Mouse (Mus musculus) embryonic facial prominence, embryonic 15.5 days (tissue): ENCODE measurements at regions not wholly inside any gene's neighbourhood (a gene's known extent, or its start where the extent isn't known, plus 50 kb on each side); places are given as distances from the start of the nearest gene placed in this dataset.
A peak's percentile ranks its signal among the peaks of the same experiment; 100 is the strongest.

Source experiments
- ATAC-seq: fragments of 200-750 bp; cut with Nextera tagmentation; 2 replicates; pipeline ENCODE4 v1.8.0; 2017; ENCODE audit warnings: low read depth, moderate TSS enrichment; ENCODE audit not compliant: insufficient number of reproducible peaks, low FRiP score, low TSS enrichment
- H3K27ac ChIP-seq: fragments of 300-500 bp; sonication (generic); replicated peaks from 2 replicates; pipeline ENCODE4 v1.5.1; 2015; ENCODE audit warnings: mild to moderate bottlenecking, inconsistent platforms
- H3K27me3 ChIP-seq: fragments of 300-500 bp; sonication (generic); 2 replicates; pipeline ENCODE4 v1.6.1; 2015; ENCODE audit warnings: inconsistent platforms
- H3K36me3 ChIP-seq: fragments of 300-500 bp; sonication (generic); 2 replicates; pipeline ENCODE4 v1.6.1; 2015; ENCODE audit warnings: mild to moderate bottlenecking, inconsistent platforms
- H3K4me1 ChIP-seq: fragments of 300-500 bp; sonication (generic); 2 replicates; pipeline ENCODE4 v1.6.1; 2015; ENCODE audit warnings: inconsistent platforms
- H3K4me2 ChIP-seq: fragments of 300-500 bp; sonication (generic); replicated peaks from 2 replicates; pipeline ENCODE4 v1.6.1; 2015; ENCODE audit warnings: mild to moderate bottlenecking, inconsistent platforms
- H3K4me3 ChIP-seq: fragments of 300-500 bp; sonication (generic); replicated peaks from 2 replicates; pipeline ENCODE4 v1.5.1; 2015; ENCODE audit warnings: mild to moderate bottlenecking, inconsistent platforms
- H3K9ac ChIP-seq: fragments of 300-500 bp; sonication (generic); 2 replicates; pipeline ENCODE4 v1.6.1; 2015; ENCODE audit warnings: inconsistent platforms
- H3K9me3 ChIP-seq: fragments of 300-500 bp; sonication (generic); replicated peaks from 2 replicates; pipeline ENCODE4 v1.6.1; 2016; ENCODE audit warnings: inconsistent platforms
- WGBS: fragments of 180-500 bp; shearing (Covaris S2); methylation state at CpG from one replicate; pipeline ENCODE4 v1.1.7; 2015; 5-methylcytosine and 5-hydroxymethylcytosine counted together

- Histone ChIP-seq H3K4me3 (no peak overlapping the region), H3K4me1 (no peaks in the 10 kb centered on the region), H3K27me3 (no peaks in the 10 kb centered on the region), H3K4me2 (no peak overlapping the region), H3K9me3 (no peaks in the 10 kb centered on the region), H3K27ac (no peak overlapping the region), H3K36me3 (no peaks in the 10 kb centered on the region), H3K9ac (no peak overlapping the region)
- WGBS: 82% methylated on average over 18 of the region's 18 CpGs
- no peak for ATAC-seq
Observed at GRCm38 (mm10) chr9:68268551-68268950, 385.0 kb upstream of the Rora start.

GRCm38 (mm10) chr9:68302232-68302925 is 351.2 kb upstream of the Rora start:
- Histone ChIP-seq H3K4me1 (peaks cover 5% of the 10 kb centered on the region; the same call in 1 of the 2 replicates), H3K9ac (no peak overlapping the region), H3K4me2 (no peak overlapping the region), H3K36me3 (no peaks in the 10 kb centered on the region), H3K27ac (peak overlapping the region; percentile 58; the same call in 1 of the 2 replicates), H3K4me3 (no peak overlapping the region), H3K9me3 (no peaks in the 10 kb centered on the region), H3K27me3 (no peaks in the 10 kb centered on the region)
- WGBS: 53% methylated on average over 7 of the region's 7 CpGs
- ATAC-seq: no peak

- ATAC-seq: no peak
- Histone ChIP-seq H3K9me3 (no peaks in the 10 kb centered on the region), H3K36me3 (no peaks in the 10 kb centered on the region), H3K4me2 (no peak overlapping the region), H3K4me1 (no peaks in the 10 kb centered on the region), H3K27ac (no peak overlapping the region), H3K27me3 (no peaks in the 10 kb centered on the region), H3K4me3 (no peak overlapping the region), H3K9ac (no peak overlapping the region)
- 45% methylated on average over 3 of the region's 3 CpGs for WGBS
Observed at GRCm38 (mm10) chr9:68330721-68331120, 322.9 kb upstream of the Rora start.

- Histone ChIP-seq H3K9me3 (no peaks in the 10 kb centered on the region), H3K27ac (no peak overlapping the region), H3K4me2 (no peak overlapping the region), H3K27me3 (no peaks in the 10 kb centered on the region), H3K9ac (no peak overlapping the region), H3K36me3 (no peaks in the 10 kb centered on the region), H3K4me1 (no peaks in the 10 kb centered on the region), H3K4me3 (no peak overlapping the region)
- 46% methylated on average over 3 of the region's 3 CpGs for WGBS
- ATAC-seq: no peak
Observed at GRCm38 (mm10) chr9:68340921-68341320, 312.7 kb upstream of the Rora start.

GRCm38 (mm10) chr9:68341511-68341910 is 312.1 kb upstream of the Rora start:
- Histone ChIP-seq H3K4me1 (no peaks in the 10 kb centered on the region), H3K27ac (no peak overlapping the region), H3K4me2 (no peak overlapping the region), H3K36me3 (no peaks in the 10 kb centered on the region), H3K27me3 (no peaks in the 10 kb centered on the region), H3K9ac (no peak overlapping the region), H3K4me3 (no peak overlapping the region), H3K9me3 (no peaks in the 10 kb centered on the region)
- ATAC-seq: no peak
- WGBS: 85% methylated on average over 3 of the region's 3 CpGs

GRCm38 (mm10) chr9:68347426-68347825 is 306.2 kb upstream of the Rora start:
- Histone ChIP-seq H3K4me3 (no peak overlapping the region), H3K27ac (no peak overlapping the region), H3K9ac (no peak overlapping the region), H3K4me1 (no peaks in the 10 kb centered on the region), H3K9me3 (no peaks in the 10 kb centered on the region), H3K4me2 (no peak overlapping the region), H3K27me3 (no peaks in the 10 kb centered on the region), H3K36me3 (no peaks in the 10 kb centered on the region)
- ATAC-seq: no peak
- 70% methylated on average over 6 of the region's 6 CpGs for WGBS

- no peak overlapping the region for H3K27ac ChIP-seq
- WGBS: 81% methylated on average over 4 of the region's 4 CpGs
- no peak overlapping the region for H3K4me3 ChIP-seq
- no peaks in the 10 kb centered on the region for H3K27me3 ChIP-seq
- no peak for ATAC-seq
- no peaks in the 10 kb centered on the region for H3K36me3 ChIP-seq
- H3K4me2 ChIP-seq: no peak overlapping the region
- no peaks in the 10 kb centered on the region for H3K9me3 ChIP-seq
- H3K4me1 ChIP-seq: no peaks in the 10 kb centered on the region
- no peak overlapping the region for H3K9ac ChIP-seq
Observed at GRCm38 (mm10) chr9:68351466-68351865, 302.1 kb upstream of the Rora start.

- H3K27ac ChIP-seq: no peak overlapping the region
- WGBS: 69% methylated on average over 4 of the region's 4 CpGs
- no peaks in the 10 kb centered on the region for H3K4me1 ChIP-seq
- H3K27me3 ChIP-seq: no peaks in the 10 kb centered on the region
- no peak for ATAC-seq
- H3K9ac ChIP-seq: no peak overlapping the region
- H3K4me2 ChIP-seq: no peak overlapping the region
- H3K36me3 ChIP-seq: no peaks in the 10 kb centered on the region
- no peaks in the 10 kb centered on the region for H3K9me3 ChIP-seq
- no peak overlapping the region for H3K4me3 ChIP-seq
Observed at GRCm38 (mm10) chr9:68354470-68354869, 299.1 kb upstream of the Rora start.

- H3K9me3 ChIP-seq: no peaks in the 10 kb centered on the region
- no peak overlapping the region for H3K27ac ChIP-seq
- H3K4me1 ChIP-seq: no peaks in the 10 kb centered on the region
- H3K4me2 ChIP-seq: no peak overlapping the region
- H3K36me3 ChIP-seq: no peaks in the 10 kb centered on the region
- H3K27me3 ChIP-seq: no peaks in the 10 kb centered on the region
- H3K4me3 ChIP-seq: no peak overlapping the region
- no peak overlapping the region for H3K9ac ChIP-seq
- 57% methylated on average over 4 of the region's 4 CpGs for WGBS
- no peak for ATAC-seq
Observed at GRCm38 (mm10) chr9:68356078-68356477, 297.5 kb upstream of the Rora start.

GRCm38 (mm10) chr9:68357231-68357630 is 296.4 kb upstream of the Rora start:
- no peaks in the 10 kb centered on the region for H3K4me1 ChIP-seq
- no peak for ATAC-seq
- 71% methylated on average over 5 of the region's 5 CpGs for WGBS
- no peak overlapping the region for H3K27ac ChIP-seq
- no peaks in the 10 kb centered on the region for H3K27me3 ChIP-seq
- no peaks in the 10 kb centered on the region for H3K9me3 ChIP-seq
- no peak overlapping the region for H3K4me3 ChIP-seq
- no peak overlapping the region for H3K9ac ChIP-seq
- H3K36me3 ChIP-seq: no peaks in the 10 kb centered on the region
- no peak overlapping the region for H3K4me2 ChIP-seq

GRCm38 (mm10) chr9:68366973-68367372 is 286.6 kb upstream of the Rora start:
- 50% methylated on average over 3 of the region's 3 CpGs for WGBS
- no peak overlapping the region for H3K9ac ChIP-seq
- H3K27ac ChIP-seq: no peak overlapping the region
- H3K4me1 ChIP-seq: no peaks in the 10 kb centered on the region
- H3K27me3 ChIP-seq: no peaks in the 10 kb centered on the region
- no peak for ATAC-seq
- H3K4me2 ChIP-seq: no peak overlapping the region
- no peaks in the 10 kb centered on the region for H3K9me3 ChIP-seq
- no peaks in the 10 kb centered on the region for H3K36me3 ChIP-seq
- H3K4me3 ChIP-seq: no peak overlapping the region

GRCm38 (mm10) chr9:68367556-68367955 is 286.0 kb upstream of the Rora start:
- Histone ChIP-seq H3K9ac (no peak overlapping the region), H3K4me2 (no peak overlapping the region), H3K4me1 (no peaks in the 10 kb centered on the region), H3K36me3 (no peaks in the 10 kb centered on the region), H3K9me3 (no peaks in the 10 kb centered on the region), H3K27ac (no peak overlapping the region), H3K27me3 (no peaks in the 10 kb centered on the region), H3K4me3 (no peak overlapping the region)
- WGBS: 80% methylated on average over 4 of the region's 4 CpGs
- ATAC-seq: no peak
